Mouse (Mus musculus): ENCODE measurements around the gene Tpsab1.

GRCm38 (mm10) chr17:25308346-25308745 is 37.0 kb downstream of the Tpsab1 start, which contains the start of gene Prss28:
- TF ChIP-seq CTCF (IDR thresholded peaks at IDR 0.05; ENCODE audit: low read depth) (no peak), EP300 (optimal IDR thresholded peaks at IDR 0.05) (no peak)

Data from stomach, postnatal 0 days (tissue).